Mouse (Mus musculus): ENCODE results near the gene Slc35b4.

GRCm38 (mm10) chr6:34161511-34161910 is 15.4 kb downstream of the Slc35b4 start:
- TF ChIP-seq CTCF (IDR thresholded peaks at IDR 0.05; ENCODE audit: extremely low read depth, insufficient read length, insufficient replicate concordance, low read depth, low read length) (no peak), POLR2A (IDR thresholded peaks at IDR 0.05; ENCODE audit: low read depth, low read length) (no peak)

All from small intestine, adult 2 months (tissue).